Mouse (Mus musculus): ENCODE results near the gene Mmp23. TPM values are rescaled to one million over a fixed set of nuclear protein-coding genes. Genes with fewer than 3 reads are reported as not detected.

Mmp23 gene
- polyA plus RNA-seq, 1 experiment from 2014 or later = 4.9 TPM

Other genes starting within 250 kb of the Mmp23 start
- gene Cfap74, start 244.2 kb downstream of the Mmp23 start, polyA plus RNA-seq (2015; fragmentation: Nextera tagmentation; extraction: Ambion mirVana) = 0.11 and 0.12 TPM in 2 replicates
- gene Tmem52, start 184.3 kb downstream of the Mmp23 start, polyA plus RNA-seq (2015; fragmentation: Nextera tagmentation; extraction: Ambion mirVana) = 0.33 and 0.64 TPM in 2 replicates
- 77.3 and 85.9 TPM in 2 replicates for gene Gnb1, start 162.0 kb downstream of the Mmp23 start, polyA plus RNA-seq (2015; fragmentation: Nextera tagmentation; extraction: Ambion mirVana)
- 42.9 and 45.3 TPM in 2 replicates for gene Nadk, start 91.0 kb downstream of the Mmp23 start, polyA plus RNA-seq (2015; fragmentation: Nextera tagmentation; extraction: Ambion mirVana)
- gene Slc35e2, start 52.0 kb downstream of the Mmp23 start, polyA plus RNA-seq (2015; fragmentation: Nextera tagmentation; extraction: Ambion mirVana) = 5.6 and 6.4 TPM in 2 replicates
- 19.4 and 20.3 TPM in 2 replicates for gene Cdk11b, start 28.5 kb downstream of the Mmp23 start, polyA plus RNA-seq (2015; fragmentation: Nextera tagmentation; extraction: Ambion mirVana)
- gene Gm10563, start 8.0 kb downstream of the Mmp23 start, polyA plus RNA-seq (2015; fragmentation: Nextera tagmentation; extraction: Ambion mirVana) = not detected in 2 replicates
- 4.4 and 6.3 TPM in 2 replicates for gene Mib2, start 15.8 kb upstream of the Mmp23 start, polyA plus RNA-seq (2015; fragmentation: Nextera tagmentation; extraction: Ambion mirVana)
- 0.04 and 0.08 TPM in 2 replicates for gene Fndc10, start 41.0 kb upstream of the Mmp23 start, polyA plus RNA-seq (2015; fragmentation: Nextera tagmentation; extraction: Ambion mirVana)
- gene Ssu72, start 51.4 kb upstream of the Mmp23 start, polyA plus RNA-seq (2015; fragmentation: Nextera tagmentation; extraction: Ambion mirVana) = 44.5 and 48.3 TPM in 2 replicates
- gene Tmem240, start 81.4 kb upstream of the Mmp23 start, polyA plus RNA-seq (2015; fragmentation: Nextera tagmentation; extraction: Ambion mirVana) = 0.13 TPM in 1 of 2 replicates, not detected in the other
- 43.7 and 49.5 TPM in 2 replicates for gene Atad3a, start 107.7 kb upstream of the Mmp23 start, polyA plus RNA-seq (2015; fragmentation: Nextera tagmentation; extraction: Ambion mirVana)
- gene Vwa1, start 121.3 kb upstream of the Mmp23 start, polyA plus RNA-seq (2015; fragmentation: Nextera tagmentation; extraction: Ambion mirVana) = 0.28 and 0.34 TPM in 2 replicates
- gene Tmem88b, start 132.5 kb upstream of the Mmp23 start, polyA plus RNA-seq (2015; fragmentation: Nextera tagmentation; extraction: Ambion mirVana) = 0.12 and 0.19 TPM in 2 replicates
- 0.08 TPM in 1 of 2 replicates, not detected in the other for gene Ankrd65, start 137.1 kb upstream of the Mmp23 start, polyA plus RNA-seq (2015; fragmentation: Nextera tagmentation; extraction: Ambion mirVana)
- gene Mrpl20, start 149.5 kb upstream of the Mmp23 start, polyA plus RNA-seq (2015; fragmentation: Nextera tagmentation; extraction: Ambion mirVana) = 115 and 133 TPM in 2 replicates
- gene Ccnl2, start 159.1 kb upstream of the Mmp23 start, polyA plus RNA-seq (2015; fragmentation: Nextera tagmentation; extraction: Ambion mirVana) = 69.7 and 79.8 TPM in 2 replicates
- gene Aurkaip1, start 177.9 kb upstream of the Mmp23 start, polyA plus RNA-seq (2015; fragmentation: Nextera tagmentation; extraction: Ambion mirVana) = 91.8 and 99.9 TPM in 2 replicates
- gene Mxra8, start 186.3 kb upstream of the Mmp23 start, polyA plus RNA-seq (2015; fragmentation: Nextera tagmentation; extraction: Ambion mirVana) = 8.2 and 10.2 TPM in 2 replicates
- gene Dvl1, start 194.0 kb upstream of the Mmp23 start, polyA plus RNA-seq (2015; fragmentation: Nextera tagmentation; extraction: Ambion mirVana) = 1.9 TPM in 2 replicates
- 0.11 and 0.14 TPM in 2 replicates for gene Tas1r3, start 210.0 kb upstream of the Mmp23 start, polyA plus RNA-seq (2015; fragmentation: Nextera tagmentation; extraction: Ambion mirVana)
- gene Cptp, start 216.1 kb upstream of the Mmp23 start, polyA plus RNA-seq (2015; fragmentation: Nextera tagmentation; extraction: Ambion mirVana) = 7.1 and 8.4 TPM in 2 replicates
- gene Ints11, start 216.2 kb upstream of the Mmp23 start, polyA plus RNA-seq (2015; fragmentation: Nextera tagmentation; extraction: Ambion mirVana) = 31.8 and 33.1 TPM in 2 replicates
- gene Pusl1, start 238.4 kb upstream of the Mmp23 start, polyA plus RNA-seq (2015; fragmentation: Nextera tagmentation; extraction: Ambion mirVana) = 12.9 and 13.4 TPM in 2 replicates
- 5.5 and 5.6 TPM in 2 replicates for gene Acap3, start 238.4 kb upstream of the Mmp23 start, polyA plus RNA-seq (2015; fragmentation: Nextera tagmentation; extraction: Ambion mirVana)